Mouse (Mus musculus): ENCODE results near the gene Tmem120a. TPM values are rescaled to one million over a fixed set of nuclear protein-coding genes. Genes with fewer than 3 reads are reported as not detected.

Tmem120a gene
- polyA plus RNA-seq, 1 experiment from 2014 or later = 88.2 TPM

GRCm38 (mm10) chr5:135730278-135730677, 14.0 kb downstream of the Tmem120a start:
- no peak overlapping the region for H3K4me3 ChIP-seq (replicated peaks)
- H3K27ac ChIP-seq (replicated peaks) = no peak overlapping the region
- ATAC-seq (ENCODE audit: low FRiP score) = no peak
- WGBS = 97% methylated on average over 10 of the region's 10 CpGs
- H3K9me3 ChIP-seq (replicated peaks) = no peaks in the 10 kb centered on the region
- peaks cover 68% of the 10 kb centered on the region for H3K36me3 ChIP-seq
- H3K4me1 ChIP-seq = peaks cover 22% of the 10 kb centered on the region
- no peak overlapping the region for H3K4me2 ChIP-seq
- no peak overlapping the region for H3K9ac ChIP-seq (replicated peaks)
- H3K27me3 ChIP-seq (replicated peaks) = no peaks in the 10 kb centered on the region

GRCm38 (mm10) chr5:135729351-135729750, 14.9 kb downstream of the Tmem120a start:
- peaks cover 31% of the 10 kb centered on the region for H3K4me1 ChIP-seq
- no peaks in the 10 kb centered on the region for H3K27me3 ChIP-seq (replicated peaks)
- no peak for ATAC-seq (ENCODE audit: low FRiP score)
- no peaks in the 10 kb centered on the region for H3K9me3 ChIP-seq (replicated peaks)
- H3K9ac ChIP-seq (replicated peaks) = no peak overlapping the region
- H3K36me3 ChIP-seq = peaks cover 59% of the 10 kb centered on the region
- no peak overlapping the region for H3K27ac ChIP-seq (replicated peaks)
- H3K4me2 ChIP-seq = no peak overlapping the region
- H3K4me3 ChIP-seq (replicated peaks) = no peak overlapping the region
- 82% methylated on average over 13 of the region's 13 CpGs for WGBS

DNA sequence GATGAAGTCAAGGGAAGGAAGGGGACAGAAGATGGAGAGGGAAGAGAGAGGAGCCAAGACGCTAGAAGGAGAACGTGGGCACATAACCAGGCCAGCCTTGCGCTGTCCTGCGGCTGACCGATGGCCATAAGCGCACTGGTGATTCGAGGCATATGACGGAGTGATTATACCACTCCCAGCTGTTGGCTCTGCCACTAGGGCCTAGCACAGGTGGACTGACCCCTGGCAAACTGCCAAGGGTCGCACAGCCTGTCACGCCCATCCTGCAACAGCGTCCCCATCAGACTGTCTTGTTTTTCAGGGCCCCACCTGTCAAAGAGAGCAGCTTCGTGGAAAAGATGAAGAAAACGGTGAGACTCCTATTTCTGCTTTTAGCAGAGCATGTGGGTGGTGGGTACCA, 15.9 kb downstream of the Tmem120a start:
- Histone ChIP-seq H3K4me3 (replicated peaks) (no peak overlapping the region), H3K27me3 (replicated peaks) (no peaks in the 10 kb centered on the region), H3K4me2 (no peak overlapping the region), H3K9me3 (replicated peaks) (no peaks in the 10 kb centered on the region), H3K9ac (replicated peaks) (no peak overlapping the region), H3K27ac (replicated peaks) (no peak overlapping the region), H3K36me3 (peaks cover 49% of the 10 kb centered on the region), H3K4me1 (peaks cover 33% of the 10 kb centered on the region)
- ATAC-seq (ENCODE audit: low FRiP score) = no peak
- 96% methylated on average over 13 of the region's 13 CpGs for WGBS

DNA sequence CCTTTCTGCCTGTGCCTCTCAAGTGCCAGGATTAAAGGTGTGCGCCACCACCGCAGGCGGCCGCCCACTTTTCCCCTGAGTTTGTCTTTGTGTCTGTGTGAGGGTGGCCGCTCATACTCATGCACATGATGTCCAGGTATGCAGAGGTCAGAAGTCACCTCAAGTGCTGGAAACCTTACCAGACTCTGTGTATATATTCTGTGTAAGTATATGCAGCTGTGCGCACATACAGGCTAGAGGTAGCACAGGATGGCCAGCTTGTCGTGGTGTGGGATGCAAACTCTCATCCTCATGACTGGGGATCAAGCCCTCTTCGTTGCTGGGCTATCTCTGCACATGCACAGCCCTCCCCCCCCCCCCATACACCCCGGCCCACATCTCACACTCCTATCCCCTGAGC, 16.4 kb downstream of the Tmem120a start:
- no peak for ATAC-seq (ENCODE audit: low FRiP score)
- peaks cover 44% of the 10 kb centered on the region for H3K36me3 ChIP-seq

DNA sequence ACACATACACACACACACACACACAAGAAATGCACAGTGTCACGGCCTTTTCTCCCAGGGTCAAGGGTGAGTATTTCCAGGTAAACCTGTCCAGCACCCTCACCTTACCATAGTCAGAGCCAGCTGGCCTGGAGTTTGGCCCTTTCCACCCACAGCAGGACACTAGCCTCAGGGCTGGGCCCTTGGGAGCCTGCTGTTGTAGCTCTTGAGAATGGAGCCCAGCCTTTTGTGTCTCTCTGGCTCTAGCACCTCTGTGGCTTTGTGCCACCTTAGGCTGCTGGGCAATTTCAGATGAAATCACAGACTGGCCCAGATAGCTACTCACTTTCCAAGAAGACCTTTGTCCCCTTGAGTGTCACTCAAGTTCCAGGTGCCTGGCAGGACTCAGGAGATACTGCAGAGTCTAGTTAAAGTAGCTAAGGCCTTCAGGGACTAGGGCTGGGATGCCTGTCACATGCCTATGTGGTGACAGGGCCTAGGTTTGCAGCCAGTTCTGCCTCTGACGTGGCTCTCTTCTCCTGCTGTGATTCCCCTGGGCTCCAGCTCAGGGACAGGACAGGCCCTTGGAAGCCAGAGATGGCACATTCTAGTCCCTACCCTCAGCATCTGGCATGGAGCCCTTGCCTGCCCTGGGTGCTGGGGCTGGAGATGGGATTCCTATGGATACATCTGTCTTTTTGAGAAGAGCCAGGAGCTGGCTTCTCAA, 17.5 kb downstream of the Tmem120a start:
- peaks cover 36% of the 10 kb centered on the region for H3K4me1 ChIP-seq
- H3K27me3 ChIP-seq (replicated peaks) = no peaks in the 10 kb centered on the region
- peak overlapping the region; percentile 41 for H3K4me2 ChIP-seq
- peaks cover 33% of the 10 kb centered on the region for H3K36me3 ChIP-seq
- WGBS = 64% methylated on average over 2 of the region's 2 CpGs
- no peak overlapping the region for H3K4me3 ChIP-seq (replicated peaks)
- H3K9me3 ChIP-seq (replicated peaks) = no peaks in the 10 kb centered on the region
- H3K9ac ChIP-seq (replicated peaks) = no peak overlapping the region
- no peak overlapping the region for H3K27ac ChIP-seq (replicated peaks)
- ATAC-seq (ENCODE audit: low FRiP score) = no peak

More for the DNA sequence above, 16.4 kb downstream of the Tmem120a start:
- peaks cover 36% of the 10 kb centered on the region for H3K4me1 ChIP-seq
- H3K4me3 ChIP-seq (replicated peaks) = no peak overlapping the region
- no peak overlapping the region for H3K9ac ChIP-seq (replicated peaks)
- H3K9me3 ChIP-seq (replicated peaks) = no peaks in the 10 kb centered on the region
- H3K27me3 ChIP-seq (replicated peaks) = no peaks in the 10 kb centered on the region
- WGBS = 96% methylated on average over 9 of the region's 9 CpGs
- no peak overlapping the region for H3K27ac ChIP-seq (replicated peaks)
- H3K4me2 ChIP-seq = no peak overlapping the region

DNA sequence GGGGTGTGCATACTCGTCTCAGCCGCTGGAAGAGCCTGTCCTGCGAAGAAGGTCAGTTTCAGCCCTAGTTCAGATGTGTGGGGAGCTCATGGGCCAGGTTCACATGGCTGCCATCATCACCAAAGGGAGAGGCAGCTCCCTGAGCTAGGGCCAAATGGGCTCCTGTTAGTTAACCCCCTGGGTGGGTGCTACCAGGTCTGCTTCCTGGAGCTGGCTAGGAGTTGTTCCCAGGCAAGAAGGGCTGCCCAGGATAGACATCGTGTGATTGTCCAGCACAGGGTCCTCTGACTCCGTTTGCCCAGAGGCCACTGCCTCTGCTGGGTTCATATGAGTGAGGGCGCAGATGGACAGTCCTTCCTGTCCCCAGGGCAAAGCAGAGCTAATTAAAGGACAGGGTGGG, 18.3 kb downstream of the Tmem120a start:
- Histone ChIP-seq H3K4me3 (replicated peaks) (peak overlapping the region; percentile 8; the same call in 1 of the 2 replicates), H3K27me3 (replicated peaks) (no peaks in the 10 kb centered on the region), H3K4me1 (peaks cover 36% of the 10 kb centered on the region), H3K9ac (replicated peaks) (0 out of 2 replicates have a peak overlapping the region, but pooled peaks have one; percentile 18), H3K27ac (replicated peaks) (peak overlapping the region; percentile 80), H3K36me3 (peaks cover 25% of the 10 kb centered on the region), H3K9me3 (replicated peaks) (no peaks in the 10 kb centered on the region), H3K4me2 (peak overlapping the region; percentile 41)
- WGBS = 17% methylated on average over 6 of the region's 6 CpGs
- ATAC-seq (ENCODE audit: low FRiP score) = no peak

DNA sequence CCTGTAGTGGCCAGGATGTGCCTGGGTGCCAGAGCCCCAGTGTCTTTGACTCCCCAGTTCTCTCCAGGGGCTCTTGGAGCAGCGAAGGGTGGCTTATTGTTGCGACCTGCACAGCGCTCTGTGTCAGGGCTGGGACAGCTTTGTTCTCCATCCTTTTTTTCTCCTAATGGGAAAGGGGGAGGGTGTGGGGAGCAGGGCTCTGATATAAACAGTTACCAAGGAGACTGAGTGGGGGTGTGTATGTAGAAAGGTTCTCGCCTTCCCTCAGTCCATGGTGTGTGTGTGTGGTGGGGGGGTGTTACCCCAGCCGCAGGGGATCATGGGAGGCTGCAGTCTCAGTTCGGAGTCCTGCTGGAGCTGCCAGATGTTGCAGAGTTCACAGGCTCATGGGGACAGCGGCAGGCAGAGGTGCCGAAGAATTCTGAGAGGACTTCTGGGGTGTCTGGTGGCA, 18.8 kb downstream of the Tmem120a start:
- peak; percentile 68; the same call in 1 of the 2 replicates for ATAC-seq (ENCODE audit: low FRiP score)

DNA sequence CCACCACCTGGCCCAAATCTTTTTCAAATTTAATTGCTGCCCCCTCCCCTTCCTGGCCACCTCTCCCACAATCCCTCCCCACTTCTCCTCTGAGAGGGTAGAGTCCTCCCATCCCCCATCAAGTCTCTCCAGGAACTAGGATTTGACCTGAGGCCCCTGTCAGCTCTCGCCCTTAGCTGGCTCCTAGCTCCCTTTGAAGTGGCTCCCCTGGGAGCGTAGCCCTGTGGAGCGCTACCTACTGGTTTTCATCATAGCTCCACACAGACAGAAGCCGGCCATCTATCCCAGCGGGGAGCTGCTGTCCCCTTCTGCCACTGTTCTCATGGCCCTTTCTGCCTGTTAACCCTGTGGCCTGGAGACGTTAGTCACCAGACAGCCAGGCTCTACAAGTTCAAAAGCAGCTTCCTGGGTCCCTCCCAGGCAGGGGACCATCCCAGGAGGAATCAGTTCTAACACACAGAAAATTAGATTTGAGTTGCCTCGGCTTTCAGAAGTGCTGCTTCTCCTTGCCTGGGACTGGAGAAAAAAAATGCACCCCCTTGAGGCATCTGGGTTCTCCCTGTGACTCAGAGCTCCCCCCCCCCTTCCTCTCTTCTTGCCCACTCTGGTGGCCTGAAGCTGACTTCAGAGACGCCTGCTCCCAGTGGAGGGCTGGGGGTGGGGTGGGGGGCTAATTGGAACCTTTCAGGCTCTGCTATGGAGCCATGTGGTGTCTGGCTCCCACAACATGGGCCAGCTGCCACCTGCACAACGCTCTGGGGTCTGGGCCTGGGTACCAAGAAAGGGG, 19.5 kb downstream of the Tmem120a start:
- Histone ChIP-seq H3K27ac (replicated peaks) (peak overlapping the region; percentile 80), H3K4me1 (peaks cover 36% of the 10 kb centered on the region), H3K27me3 (replicated peaks) (no peaks in the 10 kb centered on the region), H3K4me3 (replicated peaks) (0 out of 2 replicates have a peak overlapping the region, but pooled peaks have one; percentile 8), H3K9ac (replicated peaks) (peak overlapping the region; percentile 26; the same call in 1 of the 2 replicates), H3K4me2 (peak overlapping the region; percentile 41), H3K9me3 (replicated peaks) (no peaks in the 10 kb centered on the region), H3K36me3 (peaks cover 14% of the 10 kb centered on the region)
- WGBS = 10% methylated on average over 9 of the region's 9 CpGs
- ATAC-seq (ENCODE audit: low FRiP score) = peak; percentile 36; the same call in 1 of the 2 replicates

More for the DNA sequence above, 18.8 kb downstream of the Tmem120a start:
- Histone ChIP-seq H3K36me3 (peaks cover 19% of the 10 kb centered on the region), H3K4me3 (replicated peaks) (peak overlapping the region; percentile 8; the same call in 1 of the 2 replicates), H3K27ac (replicated peaks) (peak overlapping the region; percentile 80), H3K4me1 (peaks cover 36% of the 10 kb centered on the region), H3K27me3 (replicated peaks) (no peaks in the 10 kb centered on the region), H3K9ac (replicated peaks) (peak overlapping the region; percentile 26; the same call in 1 of the 2 replicates), H3K9me3 (replicated peaks) (no peaks in the 10 kb centered on the region), H3K4me2 (peak overlapping the region; percentile 41)
- WGBS = 4% methylated on average over 8 of the region's 8 CpGs

DNA sequence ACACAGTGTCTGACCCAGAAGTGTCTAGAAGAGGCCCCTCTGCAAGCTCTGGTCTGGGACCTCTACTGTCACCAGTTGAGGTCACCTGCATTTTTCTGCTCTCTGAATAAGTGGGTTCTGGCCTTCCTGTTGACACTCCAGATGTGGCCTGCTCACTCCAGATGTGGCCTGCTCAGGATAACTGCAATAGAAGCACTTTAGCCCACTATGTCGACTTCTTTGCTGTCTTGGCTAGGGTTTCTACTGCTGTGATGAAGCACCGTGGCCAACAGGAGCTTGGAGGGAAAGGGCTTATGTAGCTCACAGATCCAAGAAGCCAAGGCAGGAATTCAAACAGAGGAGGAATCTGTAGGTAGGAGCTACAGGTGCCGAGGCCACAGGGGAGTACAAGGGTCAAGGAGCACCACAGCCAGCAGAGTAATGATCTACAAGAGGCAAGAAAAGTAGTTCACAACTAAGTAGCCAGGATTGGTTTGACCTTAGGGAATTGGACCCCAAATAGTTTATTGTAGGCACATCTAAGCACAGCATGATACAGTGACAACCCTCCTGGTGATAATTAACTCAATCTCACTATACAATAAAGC, 21.0 kb downstream of the Tmem120a start:
- H3K9ac ChIP-seq (replicated peaks) = no peak overlapping the region
- H3K27ac ChIP-seq (replicated peaks) = no peak overlapping the region
- H3K4me1 ChIP-seq = peaks cover 36% of the 10 kb centered on the region
- peaks cover 9% of the 10 kb centered on the region for H3K36me3 ChIP-seq
- H3K4me3 ChIP-seq (replicated peaks) = no peak overlapping the region
- H3K4me2 ChIP-seq = no peak overlapping the region
- no peaks in the 10 kb centered on the region for H3K9me3 ChIP-seq (replicated peaks)
- ATAC-seq (ENCODE audit: low FRiP score) = no peak
- WGBS = 74% methylated on average over 3 of the region's 3 CpGs
- no peaks in the 10 kb centered on the region for H3K27me3 ChIP-seq (replicated peaks)

DNA sequence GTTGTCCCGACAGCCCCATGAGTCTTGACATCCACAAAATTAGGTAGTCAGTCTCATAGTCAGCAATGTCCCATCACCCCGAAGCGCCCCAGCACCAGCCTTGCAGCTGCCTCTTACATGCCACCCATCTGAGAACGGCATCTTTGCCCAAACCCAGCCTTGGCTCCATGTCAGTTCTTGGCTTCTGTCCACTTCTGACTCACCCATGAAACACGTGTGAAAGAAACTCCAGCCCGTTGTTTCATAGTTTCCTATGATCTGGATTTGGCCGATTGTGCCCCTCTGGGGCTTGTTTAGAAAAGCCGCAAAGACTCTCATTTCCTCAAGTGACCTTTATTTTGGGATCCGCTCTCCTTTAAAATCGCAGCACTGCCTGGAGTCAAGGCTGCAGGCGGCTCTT, 22.1 kb downstream of the Tmem120a start:
- H3K9ac ChIP-seq (replicated peaks) = no peak overlapping the region
- H3K9me3 ChIP-seq (replicated peaks) = no peaks in the 10 kb centered on the region
- peaks cover 33% of the 10 kb centered on the region for H3K4me1 ChIP-seq
- no peak for ATAC-seq (ENCODE audit: low FRiP score)
- H3K4me2 ChIP-seq = no peak overlapping the region
- no peak overlapping the region for H3K27ac ChIP-seq (replicated peaks)
- 74% methylated on average over 11 of the region's 11 CpGs for WGBS
- H3K4me3 ChIP-seq (replicated peaks) = no peak overlapping the region
- no peaks in the 10 kb centered on the region for H3K27me3 ChIP-seq (replicated peaks)
- peaks cover 17% of the 10 kb centered on the region for H3K36me3 ChIP-seq

DNA sequence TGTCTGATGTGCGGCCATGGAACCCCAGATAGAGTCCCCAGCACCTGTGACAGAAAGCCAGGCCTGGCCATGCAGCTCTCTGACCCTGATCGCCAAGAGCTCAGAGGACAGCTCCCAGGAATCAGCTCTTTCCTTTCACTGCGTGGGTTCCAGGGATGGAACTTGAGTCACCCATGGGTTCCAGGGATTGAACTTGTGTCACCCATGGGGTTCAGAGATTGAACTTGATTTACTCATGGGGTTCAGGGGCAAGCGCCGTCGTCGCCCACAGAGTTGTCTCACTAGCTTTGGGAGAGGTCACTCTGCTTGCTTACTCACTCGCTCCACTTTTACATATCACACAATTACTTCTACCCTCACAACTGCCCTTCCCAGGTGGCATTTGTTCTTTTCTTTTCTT, 23.2 kb downstream of the Tmem120a start:
- Histone ChIP-seq H3K4me3 (replicated peaks) (no peak overlapping the region), H3K27ac (replicated peaks) (no peak overlapping the region), H3K9ac (replicated peaks) (no peak overlapping the region), H3K4me1 (peaks cover 22% of the 10 kb centered on the region), H3K36me3 (peaks cover 25% of the 10 kb centered on the region), H3K9me3 (replicated peaks) (no peaks in the 10 kb centered on the region), H3K27me3 (replicated peaks) (no peaks in the 10 kb centered on the region), H3K4me2 (no peak overlapping the region)
- no peak for ATAC-seq (ENCODE audit: low FRiP score)
- 97% methylated on average over 8 of the region's 8 CpGs for WGBS
